Mouse (Mus musculus) urinary bladder, postnatal 36 days (tissue): ENCODE measurements around the gene Ifna13.
A peak's percentile ranks its signal among the peaks of the same experiment; 100 is the strongest.

ENCODE experiments used
- DNase-seq, 2 experiments: peaks; one replicate each; pipeline ENCODE4 v3.0.0; 2022; ENCODE audit warnings: low spot score in 2 of 2, mixed read lengths in 1 of 2

The Ifna13 gene

DNA sequence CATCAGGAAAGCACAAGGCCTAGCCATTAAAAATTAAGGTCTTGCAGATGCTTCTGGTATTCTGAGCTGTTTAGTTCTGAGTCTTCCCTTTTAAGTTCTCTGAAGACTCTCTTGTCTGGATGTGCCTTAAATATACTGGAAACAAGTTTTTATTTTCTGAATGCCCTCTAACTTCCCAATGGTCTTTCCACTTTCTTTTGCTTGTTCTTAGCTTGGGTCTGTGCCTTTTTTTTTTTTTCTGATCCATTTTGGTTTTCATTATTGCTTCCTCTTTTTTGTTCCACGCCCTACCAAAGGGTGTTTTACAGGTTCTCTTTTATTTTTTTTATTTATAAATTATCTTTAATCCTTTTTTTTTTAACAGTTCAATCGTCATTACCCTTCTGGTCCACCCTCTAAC is at the start of gene Ifna13:
Gene Ifna13, minus strand, starts transcription at position 101 of the 400 bp plus-strand sequence.
- DNase-seq, result no peak

DNA sequence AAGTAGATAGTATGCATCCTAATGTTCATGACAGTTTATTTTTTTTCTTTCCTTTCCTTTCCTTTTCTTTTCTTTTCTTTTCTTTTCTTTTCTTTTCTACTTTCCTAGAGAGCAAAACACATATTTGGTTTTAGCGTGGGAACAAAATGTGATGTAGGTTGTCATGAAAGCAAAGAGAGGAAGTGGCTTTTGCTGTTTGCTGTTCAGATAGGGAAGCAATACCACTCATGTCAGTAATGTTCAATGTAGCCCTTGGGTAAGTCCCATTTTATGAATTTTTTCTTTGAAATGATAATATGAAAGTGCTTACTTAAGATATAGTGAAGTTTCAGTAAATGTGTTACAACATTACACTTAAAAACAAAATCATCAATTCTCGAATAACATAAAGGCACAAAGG is 49.1 kb upstream of the Ifna13 start:
- DNase-seq, result no peak

DNA sequence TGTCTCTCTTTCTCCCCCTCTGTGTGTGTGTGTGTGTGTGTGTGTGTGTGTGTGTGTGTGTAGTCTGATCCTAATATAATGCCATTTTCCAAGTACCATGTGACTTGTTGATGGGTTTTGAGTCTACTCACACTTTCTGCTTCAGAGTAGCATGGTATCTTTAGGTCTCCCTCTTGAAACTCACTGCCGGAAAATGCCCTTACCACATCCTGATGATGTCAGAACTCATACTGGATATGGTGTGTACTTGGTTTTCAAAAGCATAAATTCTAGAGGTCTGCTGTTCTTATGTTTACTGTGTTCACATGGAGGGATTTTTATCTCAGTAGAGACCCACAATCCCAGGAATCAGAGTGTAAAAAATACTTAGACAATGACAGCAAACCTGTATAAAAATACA is 48.3 kb upstream of the Ifna13 start:
- no peak for DNase-seq

DNA sequence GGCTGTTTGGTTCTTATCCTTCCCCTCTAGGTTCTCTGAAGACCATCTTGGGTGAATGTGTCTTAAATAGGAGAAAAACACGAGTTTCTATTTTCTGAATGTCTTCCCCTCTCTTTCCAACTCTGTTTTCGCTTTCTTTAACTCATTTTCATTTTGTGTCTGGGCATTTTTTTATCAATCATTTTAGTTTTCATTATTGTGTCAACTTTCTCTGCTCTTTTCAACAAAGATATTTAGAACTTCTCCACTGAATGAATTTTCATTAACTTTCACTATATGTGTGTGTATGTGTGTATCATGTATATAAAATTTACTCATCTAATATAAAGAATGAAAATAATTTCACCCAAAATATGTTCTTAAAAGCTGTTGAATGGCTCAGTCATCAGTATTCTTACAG is 47.0 kb upstream of the Ifna13 start, which contains the start of gene Ifnab:
Gene Ifnab, minus strand, starts transcription at position 101 of the 400 bp plus-strand sequence.
- no peak for DNase-seq

DNA sequence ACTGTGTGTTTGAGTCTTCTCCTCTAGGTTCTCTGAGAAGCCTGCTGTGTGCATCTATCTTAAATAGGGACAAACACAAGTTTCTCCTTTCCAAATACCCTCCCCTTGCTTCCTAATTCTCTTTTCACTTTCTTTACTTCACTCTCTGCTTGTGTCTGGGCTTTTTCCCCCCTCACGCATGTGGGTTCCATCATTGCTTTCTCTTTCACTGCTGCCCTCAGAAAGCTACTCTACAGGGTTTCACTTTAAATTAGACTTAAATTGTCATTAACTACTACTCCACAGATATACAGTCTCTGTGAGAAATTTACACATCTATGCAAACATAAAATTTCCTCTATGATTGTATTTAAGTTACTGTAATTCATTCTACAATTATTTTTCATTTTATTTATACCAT is 39.6 kb upstream of the Ifna13 start, which contains the start of gene Ifna2:
Gene Ifna2, minus strand, starts transcription at position 101 of the 400 bp plus-strand sequence.
- DNase-seq, result no peak

DNA sequence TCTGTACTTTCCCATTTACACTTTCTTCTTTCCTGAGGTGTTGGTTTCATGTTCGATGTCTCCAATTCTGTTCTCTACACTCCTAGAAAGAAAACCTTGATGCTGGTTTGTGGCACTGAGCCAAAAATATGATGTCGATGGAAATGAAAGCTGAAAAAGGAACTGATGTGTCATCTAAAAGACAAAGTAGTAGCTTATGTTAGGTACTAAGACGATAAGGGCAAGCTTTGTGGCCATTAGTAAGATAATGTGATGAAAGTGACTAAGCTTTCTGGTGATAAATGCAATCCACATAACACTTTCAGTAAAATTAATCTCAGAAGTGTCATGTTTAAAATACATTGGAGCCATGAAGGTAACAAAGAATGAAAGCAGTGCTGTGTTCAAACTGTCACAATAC is 37.1 kb upstream of the Ifna13 start:
- DNase-seq, result no peak

DNA sequence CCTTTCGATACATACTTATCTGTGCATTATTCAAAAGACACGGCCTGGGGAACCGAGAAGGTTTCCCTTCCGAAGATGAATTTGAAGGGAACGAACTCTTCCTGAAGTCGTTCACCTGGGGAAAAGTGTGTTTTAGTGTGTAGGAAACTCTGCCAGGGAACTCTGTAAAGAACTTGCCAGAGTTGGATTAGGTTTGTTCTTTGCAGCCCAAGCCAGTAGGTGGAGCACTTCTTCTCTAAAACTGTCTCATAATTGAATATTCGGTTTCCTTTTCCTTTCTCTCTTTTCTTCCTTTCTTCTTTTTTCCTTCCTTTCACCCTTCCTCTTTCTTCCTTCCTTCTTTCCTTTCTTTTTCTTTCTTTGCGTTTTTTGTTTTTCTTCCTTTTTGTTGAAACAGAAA is 36.1 kb upstream of the Ifna13 start:
- no peak for DNase-seq

DNA sequence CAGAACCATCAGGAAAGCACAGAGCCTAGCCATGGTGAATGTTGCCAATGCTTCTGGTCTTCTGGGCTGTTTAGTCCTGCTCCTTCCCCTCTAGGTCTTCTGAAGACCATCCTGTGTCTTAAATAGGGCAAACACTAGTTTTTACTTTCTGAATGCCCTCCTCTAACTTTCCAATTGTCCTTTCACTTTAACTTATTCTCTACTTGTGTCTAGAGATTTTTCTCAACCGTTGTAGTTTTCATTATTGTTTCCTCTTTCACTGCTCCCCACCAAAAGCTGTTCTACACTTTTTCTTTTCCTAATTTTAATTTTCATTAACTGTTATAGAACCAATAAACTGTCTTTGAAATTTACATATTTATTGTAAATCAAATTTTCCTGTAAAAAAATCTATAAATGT is 32.6 kb upstream of the Ifna13 start, which contains the start of gene Ifna16:
Gene Ifna16, minus strand, starts transcription at position 101 of the 400 bp plus-strand sequence.
- DNase-seq, result no peak

DNA sequence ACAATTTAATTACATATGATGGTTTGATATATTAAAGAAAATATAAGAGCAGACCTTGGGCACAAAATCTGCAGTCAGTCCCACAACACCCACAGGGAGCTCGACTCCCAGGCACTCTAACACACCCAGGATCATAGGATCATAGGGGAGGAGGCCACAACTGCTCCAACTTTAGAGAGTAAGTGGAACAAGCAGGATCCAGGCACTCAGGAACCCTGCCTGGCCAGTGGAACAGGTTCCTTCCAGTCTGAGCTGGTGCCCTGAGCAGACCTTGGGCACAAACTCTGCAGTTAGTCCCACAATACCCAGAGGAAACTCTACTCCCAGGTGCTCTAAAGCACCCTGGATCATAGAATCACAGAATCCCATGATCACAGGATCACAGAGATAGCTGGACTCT is 11.2 kb upstream of the Ifna13 start:
- no peak for DNase-seq

DNA sequence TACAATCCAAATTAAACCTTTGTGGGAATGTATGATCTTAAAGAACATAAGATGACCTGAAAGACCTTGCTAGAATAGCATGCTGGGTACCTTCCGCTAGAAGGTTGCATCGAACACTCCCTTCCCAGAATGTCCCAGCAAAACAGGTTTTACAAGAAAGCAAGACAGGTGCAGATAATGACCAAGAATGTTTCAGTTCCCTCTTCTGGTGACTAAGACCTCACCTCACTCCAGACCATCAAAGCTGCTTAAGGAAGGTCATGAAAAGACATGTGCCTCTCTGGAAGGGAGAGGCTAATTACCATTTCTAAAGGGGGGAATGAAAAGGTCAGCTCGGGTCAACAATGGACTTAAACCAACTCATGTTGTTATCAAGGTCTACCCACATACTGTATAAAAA is 9.4 kb upstream of the Ifna13 start:
- no peak for DNase-seq

DNA sequence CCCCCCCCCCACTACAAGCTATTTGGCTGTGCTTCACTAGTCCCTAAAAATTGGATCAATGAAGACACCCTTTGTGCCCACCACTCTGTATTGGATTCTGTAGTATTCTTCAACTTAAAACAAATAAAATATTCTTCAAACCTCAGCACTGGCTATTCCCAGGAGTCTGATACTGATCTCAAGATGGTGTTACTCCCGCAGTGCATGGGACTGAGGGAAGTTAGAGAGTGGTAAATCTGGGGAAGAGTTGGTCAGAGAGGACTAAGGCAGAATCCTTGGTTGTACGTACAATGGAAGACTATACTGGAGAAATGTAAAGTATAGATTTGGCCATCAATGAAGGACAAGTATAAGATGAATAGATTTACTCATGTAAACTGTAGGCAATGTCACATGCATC is 1.7 kb downstream of the Ifna13 start:
- no peak for DNase-seq

DNA sequence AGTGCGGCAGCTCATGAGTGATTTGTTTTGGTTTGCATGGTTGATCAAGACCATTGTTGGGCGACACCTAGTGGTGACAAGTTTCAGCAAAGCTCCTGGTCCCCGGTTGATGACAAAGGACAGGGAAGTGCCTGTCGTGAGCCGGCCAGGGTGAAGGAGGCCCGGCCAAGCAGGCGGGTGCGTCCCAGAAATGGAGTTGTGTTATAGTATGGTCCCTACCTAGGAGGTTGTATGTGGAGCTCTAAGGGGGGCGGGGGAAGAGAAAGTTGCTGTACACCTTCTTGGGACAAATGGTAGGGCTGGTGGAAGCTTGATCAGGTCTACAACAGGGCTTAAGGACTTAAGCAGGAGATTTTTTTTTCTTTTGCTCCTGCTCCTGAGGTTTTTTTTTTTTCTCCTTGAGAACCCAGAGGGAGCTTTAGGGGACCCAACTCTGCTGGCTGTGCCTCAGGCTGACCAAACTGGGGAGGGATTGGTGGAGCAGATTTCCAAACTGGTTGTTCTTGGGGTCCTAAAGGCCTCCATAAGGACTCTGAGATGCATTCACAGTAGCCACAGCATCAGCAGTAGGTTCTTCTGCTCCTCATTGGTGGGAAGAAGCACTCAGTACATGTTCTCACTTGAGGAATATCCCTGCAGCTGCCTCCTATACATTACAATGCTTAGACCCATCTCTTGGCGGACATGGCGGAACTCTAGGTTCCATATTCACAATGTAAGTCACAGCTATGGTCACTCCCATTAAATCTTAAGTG is 3.0 kb downstream of the Ifna13 start:
- DNase-seq, result peak; percentile 89 to 90

DNA sequence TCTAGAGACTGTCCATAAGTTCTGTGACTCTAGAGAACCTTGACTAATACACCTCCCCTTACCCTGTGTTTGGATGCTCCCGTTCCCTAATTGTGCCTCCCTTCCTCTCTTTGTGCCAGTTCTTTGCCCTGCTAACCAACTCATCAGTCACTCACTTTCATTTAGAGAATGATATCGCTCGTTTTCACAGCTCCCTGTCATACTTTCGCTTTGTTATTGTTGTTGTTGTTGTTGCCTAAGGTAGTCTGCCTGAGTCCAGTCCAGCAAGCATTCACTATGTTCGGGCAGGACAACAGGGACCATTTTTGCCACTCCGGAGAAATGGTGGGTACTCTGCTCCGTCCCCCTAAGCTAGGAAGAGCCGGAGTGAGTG is 3.6 kb downstream of the Ifna13 start:
- no peak for DNase-seq

DNA sequence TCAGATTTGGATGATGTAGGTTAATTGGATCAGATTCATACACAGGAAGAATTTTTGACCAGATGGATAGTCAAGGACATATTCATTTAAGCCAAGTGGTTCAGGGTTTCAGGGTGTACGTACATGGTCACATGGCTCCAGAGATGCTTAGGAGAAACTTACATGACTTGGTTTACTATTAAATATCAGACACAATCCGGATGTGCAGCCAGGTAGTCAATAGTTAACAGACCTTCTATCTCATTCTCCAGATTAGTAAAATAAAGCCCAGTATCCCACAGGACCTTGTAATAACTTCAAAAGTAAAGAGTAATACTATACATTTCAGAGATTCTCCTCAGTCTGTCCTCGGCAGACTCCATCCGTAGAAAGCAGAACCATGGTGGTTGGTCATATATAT is 9.9 kb downstream of the Ifna13 start, which contains the start of gene C87499:
Gene C87499, minus strand, starts transcription at position 101 of the 400 bp plus-strand sequence.
- DNase-seq, result no peak

DNA sequence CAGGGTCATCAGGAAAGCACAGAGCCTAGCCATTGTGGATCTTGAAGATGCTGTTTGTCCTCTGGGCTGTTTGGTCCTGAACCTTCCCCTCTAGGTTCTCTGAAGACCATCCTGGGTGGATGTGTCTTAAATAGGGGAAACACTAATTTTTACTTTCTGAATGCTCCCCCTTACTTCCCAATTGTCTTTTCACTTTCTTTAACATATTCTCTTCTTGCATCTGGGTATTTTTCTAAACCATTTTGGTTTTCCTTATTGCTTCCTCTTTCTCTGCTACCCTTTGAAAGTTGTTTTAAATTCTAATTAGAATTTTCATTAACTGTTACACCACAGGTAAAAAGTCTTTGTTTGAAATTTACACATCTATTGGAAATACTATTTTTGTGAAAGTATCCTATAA is 41.0 kb downstream of the Ifna13 start, which contains the start of gene Ifna12:
Gene Ifna12, minus strand, starts transcription at position 101 of the 400 bp plus-strand sequence.
- no peak for DNase-seq
